Mouse (Mus musculus) liver, adult 2 months (tissue): Measurements from ENCODE around the gene Anxa4. TPM values are rescaled to one million over a fixed set of nuclear protein-coding genes. Genes with fewer than 3 reads are reported as not detected.
A peak's percentile ranks its signal among the peaks of the same experiment; 100 is the strongest.

Source experiments
- DNase-seq: peaks from one replicate; pipeline ENCODE4 v3.0.0-alpha.2; 2011; ENCODE audit warnings: low read depth, low spot score; ENCODE audit errors: extremely low read depth
- H3K27ac ChIP-seq: fragments of 200-500 bp; replicated peaks from 2 replicates; pipeline ENCODE4 v1.5.1; 2012; ENCODE audit warnings: low read depth, mild to moderate bottlenecking, control low read depth, inconsistent platforms, low read length; ENCODE audit not compliant: insufficient read depth
- H3K27me3 ChIP-seq: fragments of 200-500 bp; 2 replicates; pipeline ENCODE4 v1.6.1; 2012; ENCODE audit warnings: mild to moderate bottlenecking, moderate library complexity, low read length, inconsistent platforms; ENCODE audit not compliant: control insufficient read depth, insufficient read depth
- H3K36me3 ChIP-seq: fragments of 200-500 bp; 2 replicates; pipeline ENCODE4 v1.6.1; 2012; ENCODE audit warnings: low read length, inconsistent platforms; ENCODE audit not compliant: control insufficient read depth, insufficient read depth
- H3K4me1 ChIP-seq: fragments of 200-500 bp; 2 replicates; pipeline ENCODE4 v1.6.1; 2011; ENCODE audit warnings: low read length; ENCODE audit not compliant: control insufficient read depth, insufficient read depth
- H3K4me3 ChIP-seq: fragments of 200-500 bp; 2 replicates; pipeline ENCODE4 v1.5.1; 2011; ENCODE audit warnings: low read depth, mild to moderate bottlenecking, control low read depth, low read length, moderate library complexity; ENCODE audit not compliant: insufficient read depth
- H3K79me2 ChIP-seq: fragments of 200-500 bp; 2 replicates; pipeline ENCODE4 v1.6.1; 2012; ENCODE audit warnings: inconsistent platforms, mild to moderate bottlenecking, low read length, moderate library complexity; ENCODE audit not compliant: control insufficient read depth, insufficient read depth
- H3K9ac ChIP-seq: fragments of 200-500 bp; 2 replicates; pipeline ENCODE4 v1.6.1; 2012; ENCODE audit warnings: low read depth, mild to moderate bottlenecking, control low read depth, inconsistent platforms, low read length
- CTCF ChIP-seq: fragments of 200-500 bp; IDR thresholded peaks from 2 replicates; pipeline ENCODE4 v1.5.1; 2011; ENCODE audit warnings: low read depth, low read length, control low read depth
- POLR2A ChIP-seq: fragments of 200-500 bp; IDR thresholded peaks from 2 replicates; pipeline ENCODE4 v1.6.1; 2011; ENCODE audit warnings: low read length, control low read depth; ENCODE audit not compliant: insufficient read depth; ENCODE audit errors: extremely low read depth
- WGBS: fragments of 180-500 bp; shearing (Covaris S2); methylation state at CpG from one replicate; pipeline ENCODE4 v1.1.7; 2018; 5-methylcytosine and 5-hydroxymethylcytosine counted together
- polyA plus RNA-seq: library from polyadenylated mRNA; depleted of rRNA; stranded (reverse); fragments of >200 nt; gene quantifications from 2 replicates; pipeline ENCODE4 v1.2.3, GENCODE M21; 2012; rRNA removed
- total RNA-seq: library from RNA; depleted of rRNA; stranded (reverse); fragments of >200 nt; gene quantifications from 2 replicates; pipeline ENCODE4 v1.2.3, GENCODE M21; 2014; rRNA removed

The Anxa4 gene
- total RNA-seq, result 49.1 and 57.6 TPM in 2 replicates
- polyA plus RNA-seq, result 31.2 and 31.7 TPM in 2 replicates

GRCm38 (mm10) chr6:86793021-86793815, at the start of gene Anxa4:
TSS of gene Anxa4 (minus strand) at chr6:86793584.
- peaks cover 6% of the 10 kb centered on the region; the same call in 1 of the 2 replicates for H3K79me2 ChIP-seq
- H3K4me3 ChIP-seq, result peak within 1 kb of the TSS; percentile 76
- no peaks in the 10 kb centered on the region for H3K36me3 ChIP-seq
- no peaks in the 10 kb centered on the region for H3K27me3 ChIP-seq
- under 1% methylated on average over 41 of the region's 41 CpGs for WGBS
- H3K4me1 ChIP-seq, result peaks cover 5% of the 10 kb centered on the region; the same call in 1 of the 2 replicates
- peak within 1 kb of the TSS; percentile 80 for H3K9ac ChIP-seq
- H3K27ac ChIP-seq, result peak within 1 kb of the TSS; percentile 42
- DNase-seq, result peak; percentile 72
- TF ChIP-seq POLR2A (no peak), CTCF (no peak)

- Histone ChIP-seq H3K27me3 (no peaks in the 10 kb centered on the region), H3K4me1 (no peaks in the 10 kb centered on the region), H3K4me3 (no peak overlapping the region), H3K36me3 (no peaks in the 10 kb centered on the region), H3K79me2 (no peaks in the 10 kb centered on the region), H3K27ac (no peak overlapping the region), H3K9ac (no peak overlapping the region)
- no peak for DNase-seq
- TF ChIP-seq CTCF (no peak), POLR2A (no peak)
- WGBS, result 66% methylated on average over 3 of the region's 3 CpGs
These were observed 48.6 kb upstream of the Anxa4 start for GRCm38 (mm10) chr6:86841949-86842348.

GRCm38 (mm10) chr6:86839089-86839488, 45.7 kb upstream of the Anxa4 start:
- Histone ChIP-seq H3K36me3 (no peaks in the 10 kb centered on the region), H3K4me3 (no peak overlapping the region), H3K9ac (no peak overlapping the region), H3K27ac (no peak overlapping the region), H3K4me1 (no peaks in the 10 kb centered on the region), H3K79me2 (no peaks in the 10 kb centered on the region), H3K27me3 (no peaks in the 10 kb centered on the region)
- 93% methylated on average over 2 of the region's 2 CpGs for WGBS
- TF ChIP-seq CTCF (no peak), POLR2A (no peak)
- DNase-seq, result no peak

GRCm38 (mm10) chr6:86832802-86833502, 39.6 kb upstream of the Anxa4 start:
- Histone ChIP-seq H3K36me3 (no peaks in the 10 kb centered on the region), H3K79me2 (no peaks in the 10 kb centered on the region), H3K27me3 (no peaks in the 10 kb centered on the region), H3K4me1 (peaks cover 5% of the 10 kb centered on the region), H3K27ac (no peak overlapping the region), H3K4me3 (no peak overlapping the region), H3K9ac (no peak overlapping the region)
- peak; percentile 61 for DNase-seq
- TF ChIP-seq CTCF, result no peak
- 65% methylated on average over 13 of the region's 13 CpGs for WGBS

- TF ChIP-seq CTCF, result no peak
- TF ChIP-seq POLR2A, result no peak
These were observed 37.5 kb upstream of the Anxa4 start for GRCm38 (mm10) chr6:86830738-86831500.

More at GRCm38 (mm10) chr6:86830738-86831500, 37.5 kb upstream of the Anxa4 start:
- H3K79me2 ChIP-seq, result no peaks in the 10 kb centered on the region
- WGBS, result 53% methylated on average over 10 of the region's 10 CpGs
- H3K4me3 ChIP-seq, result no peak overlapping the region
- DNase-seq, result peak; percentile 37
- no peaks in the 10 kb centered on the region for H3K36me3 ChIP-seq
- peak overlapping the region; percentile 79 for H3K27ac ChIP-seq
- no peak overlapping the region for H3K9ac ChIP-seq
- H3K4me1 ChIP-seq, result peaks cover 5% of the 10 kb centered on the region
- H3K27me3 ChIP-seq, result no peaks in the 10 kb centered on the region
